Mouse (Mus musculus) neural tube, embryonic 11.5 days (tissue): Measurements from ENCODE around the gene H2afv. TPM values are rescaled to one million over a fixed set of nuclear protein-coding genes. Genes with fewer than 3 reads are reported as not detected.

ENCODE experiments used
- ATAC-seq: fragments of 200-750 bp; cut with Nextera tagmentation; 2 replicates; pipeline ENCODE4 v1.8.0; 2017; ENCODE audit warnings: moderate number of reproducible peaks, mild to moderate bottlenecking, moderate TSS enrichment, moderate library complexity; ENCODE audit not compliant: insufficient read depth, low FRiP score, low TSS enrichment
- DNase-seq: peaks from one replicate; pipeline ENCODE4 v3.0.0-alpha.2; 2015; ENCODE audit warnings: low spot score
- H3K27ac ChIP-seq: fragments of 300-500 bp; sonication (generic); 2 replicates; pipeline ENCODE4 v1.5.1; 2014; ENCODE audit warnings: low read depth, mild to moderate bottlenecking, low read length
- H3K27me3 ChIP-seq: fragments of 300-500 bp; sonication (generic); 2 replicates; pipeline ENCODE4 v1.6.1; 2014; ENCODE audit warnings: mild to moderate bottlenecking, low read length, mixed read lengths; ENCODE audit not compliant: control insufficient read depth, insufficient read depth
- H3K36me3 ChIP-seq: fragments of 300-500 bp; sonication (generic); 2 replicates; pipeline ENCODE4 v1.6.1; 2014; ENCODE audit warnings: mild to moderate bottlenecking, low read length, moderate library complexity, mixed read lengths; ENCODE audit not compliant: control insufficient read depth, insufficient read depth
- H3K4me1 ChIP-seq: fragments of 300-500 bp; sonication (generic); 2 replicates; pipeline ENCODE4 v1.6.1; 2014; ENCODE audit warnings: low read length, mixed read lengths; ENCODE audit not compliant: control insufficient read depth, insufficient read depth
- H3K4me2 ChIP-seq: fragments of 300-500 bp; sonication (generic); 2 replicates; pipeline ENCODE4 v1.6.1; 2014; ENCODE audit warnings: low read depth, mild to moderate bottlenecking, moderate library complexity
- H3K4me3 ChIP-seq: fragments of 300-500 bp; sonication (generic); 2 replicates; pipeline ENCODE4 v1.5.1; 2014; ENCODE audit warnings: low read depth, low read length
- H3K9ac ChIP-seq: fragments of 300-500 bp; sonication (generic); 2 replicates; pipeline ENCODE4 v1.6.1; 2014; ENCODE audit warnings: mild to moderate bottlenecking, low read length
- H3K9me3 ChIP-seq: fragments of 300-500 bp; sonication (generic); 2 replicates; pipeline ENCODE4 v1.6.1; 2016; ENCODE audit warnings: low read length; ENCODE audit not compliant: control insufficient read depth
- WGBS: fragments of 180-500 bp; shearing (Covaris S2); extraction: QIAGEN DNeasy Blood & Tissue Kit; methylation state at CpG from one replicate; pipeline ENCODE4 v1.1.7; 2014; 5-methylcytosine and 5-hydroxymethylcytosine counted together
- microRNA-seq: library from miRNA; unstranded; fragments of <30 nt; microRNA quantifications from one replicate; pipeline ENCODE4, GENCODE M21; 2016
- polyA plus RNA-seq: library from polyadenylated mRNA; unstranded; fragments of >200 nt; fragmentation: Nextera tagmentation; extraction: Ambion mirVana; gene quantifications from 2 replicates; pipeline ENCODE4 v1.2.1, GENCODE M21; 2014

The H2afv gene
- polyA plus RNA-seq, 1 experiment from 2014 or later = 762 TPM

GRCm38 (mm10) chr11:6391516-6392276, 52.5 kb downstream of the H2afv start:
- Histone ChIP-seq H3K4me1 (peaks cover 18% of the 10 kb centered on the region), H3K9me3 (no peaks in the 10 kb centered on the region), H3K27ac (no peak overlapping the region), H3K4me3 (0 out of 2 replicates have a peak overlapping the region, but pooled peaks have one; percentile 2), H3K4me2 (no peak overlapping the region), H3K36me3 (peaks cover 6% of the 10 kb centered on the region), H3K9ac (no peak overlapping the region), H3K27me3 (no peaks in the 10 kb centered on the region)
- WGBS = 91% methylated on average over 8 of the region's 8 CpGs
- no peak for ATAC-seq
- DNase-seq = no peak

GRCm38 (mm10) chr11:6390376-6391053, 53.7 kb downstream of the H2afv start:
- ATAC-seq (no peak), DNase-seq (no peak)
- Histone ChIP-seq H3K4me3 (peak overlapping the region; percentile 97), H3K9ac (peak overlapping the region; percentile 97), H3K27ac (no peak overlapping the region), H3K9me3 (no peaks in the 10 kb centered on the region), H3K4me2 (peak overlapping the region; percentile 76), H3K36me3 (peaks cover 3% of the 10 kb centered on the region; the same call in 1 of the 2 replicates), H3K27me3 (no peaks in the 10 kb centered on the region), H3K4me1 (peaks cover 18% of the 10 kb centered on the region)
- 84% methylated on average over 8 of the region's 8 CpGs for WGBS

GRCm38 (mm10) chr11:6389483-6389921, 54.7 kb downstream of the H2afv start:
- under 1% methylated on average over 36 of the region's 43 CpGs for WGBS
- no peaks in the 10 kb centered on the region for H3K9me3 ChIP-seq
- peaks cover 15% of the 10 kb centered on the region for H3K4me1 ChIP-seq
- peak overlapping the region; percentile 97 for H3K9ac ChIP-seq
- peak overlapping the region; percentile 97 for H3K4me3 ChIP-seq
- H3K27me3 ChIP-seq = no peaks in the 10 kb centered on the region
- DNase-seq = peak; percentile 35
- peaks cover 3% of the 10 kb centered on the region; the same call in 1 of the 2 replicates for H3K36me3 ChIP-seq
- peak overlapping the region; percentile 76 for H3K4me2 ChIP-seq
- H3K27ac ChIP-seq = peak overlapping the region; percentile 95
- ATAC-seq = peak; percentile 52; the same call in 1 of the 2 replicates

- Histone ChIP-seq H3K9ac (peak within 1 kb of the TSS; percentile 97), H3K36me3 (peaks cover 3% of the 10 kb centered on the region; the same call in 1 of the 2 replicates), H3K4me3 (peak within 1 kb of the TSS; percentile 97), H3K9me3 (no peaks in the 10 kb centered on the region), H3K4me1 (peaks cover 15% of the 10 kb centered on the region), H3K4me2 (peak within 1 kb of the TSS; percentile 76), H3K27ac (peak within 1 kb of the TSS; percentile 95), H3K27me3 (no peaks in the 10 kb centered on the region)
- ATAC-seq (peak; percentile 99), DNase-seq (peak; percentile 95)
- 8% methylated on average over 55 of the region's 60 CpGs for WGBS
Measured at GRCm38 (mm10) chr11:6388726-6389413, 55.4 kb downstream of the H2afv start, which contains the start of gene Zmiz2. Gene Zmiz2 (plus strand): TSS chr11:6389074.

- peak overlapping the region; percentile 95 for H3K27ac ChIP-seq
- no peak overlapping the region for H3K4me3 ChIP-seq
- H3K36me3 ChIP-seq = peaks cover 3% of the 10 kb centered on the region; the same call in 1 of the 2 replicates
- peaks cover 15% of the 10 kb centered on the region for H3K4me1 ChIP-seq
- DNase-seq = no peak
- H3K4me2 ChIP-seq = no peak overlapping the region
- no peak for ATAC-seq
- no peaks in the 10 kb centered on the region for H3K27me3 ChIP-seq
- no peaks in the 10 kb centered on the region for H3K9me3 ChIP-seq
- peak overlapping the region; percentile 97; the same call in 1 of the 2 replicates for H3K9ac ChIP-seq
- WGBS = 95% methylated on average over 6 of the region's 6 CpGs
Measured at GRCm38 (mm10) chr11:6388126-6388725, 56.0 kb downstream of the H2afv start.

- ATAC-seq (no peak), DNase-seq (no peak)
- no peak overlapping the region for H3K4me3 ChIP-seq
- H3K4me2 ChIP-seq = no peak overlapping the region
- H3K36me3 ChIP-seq = no peaks in the 10 kb centered on the region
- H3K27me3 ChIP-seq = no peaks in the 10 kb centered on the region
- no peaks in the 10 kb centered on the region for H3K4me1 ChIP-seq
- 81% methylated on average over 6 of the region's 6 CpGs for WGBS
- no peaks in the 10 kb centered on the region for H3K9me3 ChIP-seq
- no peak overlapping the region for H3K27ac ChIP-seq
- no peak overlapping the region for H3K9ac ChIP-seq
Measured at GRCm38 (mm10) chr11:6380916-6381315, 63.3 kb downstream of the H2afv start.

Small RNA genes lying within 50 kb of the gene (microRNA-seq; reads per million reads assigned to microRNA genes)
- gene Gm22123 = not detected
- gene Mir7651 = 0.78 reads per million

Other genes starting within 250 kb of the H2afv start
- gene A730071L15Rik, start 244.4 kb downstream of the H2afv start, polyA plus RNA-seq = 0.58 and 0.70 TPM in 2 replicates
- 50.9 and 52.0 TPM in 2 replicates for gene Nudcd3, start 244.0 kb downstream of the H2afv start, polyA plus RNA-seq
- gene Npc1l1, start 214.3 kb downstream of the H2afv start, polyA plus RNA-seq = not detected in 2 replicates
- gene Ddx56, start 176.7 kb downstream of the H2afv start, polyA plus RNA-seq = 105 and 107 TPM in 2 replicates
- gene Tmed4, start 169.6 kb downstream of the H2afv start, polyA plus RNA-seq = 145 and 154 TPM in 2 replicates
- gene Ogdh, start 152.8 kb downstream of the H2afv start, polyA plus RNA-seq = 93.0 and 104 TPM in 2 replicates
- gene Zmiz2, start 55.4 kb downstream of the H2afv start, polyA plus RNA-seq = 23.4 and 25.4 TPM in 2 replicates
- 4,780 and 5,005 TPM in 2 replicates for gene Ppia, start 29.0 kb downstream of the H2afv start, polyA plus RNA-seq
- 12.9 and 13.9 TPM in 2 replicates for gene Purb, start 31.5 kb upstream of the H2afv start, polyA plus RNA-seq
- gene Myo1g, start 76.5 kb upstream of the H2afv start, polyA plus RNA-seq = 0.81 and 0.85 TPM in 2 replicates
- 95.8 and 103 TPM in 2 replicates for gene Ccm2, start 102.4 kb upstream of the H2afv start, polyA plus RNA-seq
- gene Nacad, start 161.6 kb upstream of the H2afv start, polyA plus RNA-seq = 46.5 and 50.1 TPM in 2 replicates
- gene Tbrg4, start 181.6 kb upstream of the H2afv start, polyA plus RNA-seq = 41.0 and 43.4 TPM in 2 replicates
- not detected in 2 replicates for gene Wap, start 194.2 kb upstream of the H2afv start, polyA plus RNA-seq
- gene Ramp3, start 214.1 kb upstream of the H2afv start, polyA plus RNA-seq = 9.3 and 11.8 TPM in 2 replicates